Mouse (Mus musculus): ENCODE data around the gene Pde11a. TPM values are rescaled to one million over a fixed set of nuclear protein-coding genes. Genes with fewer than 3 reads are reported as not detected.
A peak's percentile ranks its signal among the peaks of the same experiment; 100 is the strongest.

The Pde11a gene
- total RNA-seq, 2 experiments from 2014 or later, result 0.22 to 0.31 TPM

- intact Hi-C loops (cut with DNase I), result no loop called here
- no peak for DNase-seq (ENCODE audit: low spot score)
Observed at GRCm38 (mm10) chr2:76326161-76326560, 12.4 kb downstream of the Pde11a start.

GRCm38 (mm10) chr2:76324463-76324862 is 14.1 kb downstream of the Pde11a start:
- intact Hi-C loops (cut with DNase I), result no loop called here
- DNase-seq (ENCODE audit: low spot score), result no peak

- intact Hi-C loops (cut with DNase I), result no loop called here
- no peak for DNase-seq (ENCODE audit: low spot score)
Observed at GRCm38 (mm10) chr2:76323185-76323875, 15.2 kb downstream of the Pde11a start.

- intact Hi-C loops (cut with DNase I), result no loop called here
- no peak for DNase-seq (ENCODE audit: low spot score)
Observed at GRCm38 (mm10) chr2:76320336-76320735, 18.2 kb downstream of the Pde11a start.

GRCm38 (mm10) chr2:76319231-76319630 is 19.3 kb downstream of the Pde11a start:
- intact Hi-C loops (cut with DNase I), result no loop called here
- no peak for DNase-seq (ENCODE audit: low spot score)

- intact Hi-C loops (cut with DNase I), result no loop called here
- DNase-seq (ENCODE audit: low spot score), result no peak
Observed at GRCm38 (mm10) chr2:76287671-76288070, 50.9 kb downstream of the Pde11a start.

GRCm38 (mm10) chr2:76286288-76286740 is 52.3 kb downstream of the Pde11a start:
- intact Hi-C loops (cut with DNase I), result no loop called here
- no peak for DNase-seq (ENCODE audit: low spot score)

- DNase-seq (ENCODE audit: low spot score), result no peak
- intact Hi-C loops (cut with DNase I), result no loop called here
Observed at GRCm38 (mm10) chr2:76285150-76285549, 53.4 kb downstream of the Pde11a start.

- DNase-seq (ENCODE audit: low spot score), result peak; percentile 10
- intact Hi-C loops (cut with DNase I), result no loop called here
Observed at GRCm38 (mm10) chr2:76283378-76284132, 55.0 kb downstream of the Pde11a start.

- DNase-seq (ENCODE audit: low spot score), result no peak
- intact Hi-C loops (cut with DNase I), result no loop called here
Observed at GRCm38 (mm10) chr2:76269494-76269893, 69.1 kb downstream of the Pde11a start.

GRCm38 (mm10) chr2:76267335-76267734 is 71.2 kb downstream of the Pde11a start:
- intact Hi-C loops (cut with DNase I), result no loop called here
- no peak for DNase-seq (ENCODE audit: low spot score)

- DNase-seq (ENCODE audit: low spot score), result no peak
- intact Hi-C loops (cut with DNase I), result no loop called here
Observed at GRCm38 (mm10) chr2:76266622-76267021, 72.0 kb downstream of the Pde11a start.

GRCm38 (mm10) chr2:76264258-76264657 is 74.3 kb downstream of the Pde11a start:
- intact Hi-C loops (cut with DNase I), result no loop called here
- no peak for DNase-seq (ENCODE audit: low spot score)

- DNase-seq (ENCODE audit: low spot score), result no peak
- intact Hi-C loops (cut with DNase I), result no loop called here
Observed at GRCm38 (mm10) chr2:76262661-76263060, 75.9 kb downstream of the Pde11a start.

GRCm38 (mm10) chr2:76254833-76255232 is 83.7 kb downstream of the Pde11a start:
- intact Hi-C loops (cut with DNase I), result loop anchor here (2.0 to 10.0 kb wide), 2 partner anchors 80 to 108 kb away; partner anchors contain the start of gene Pde11a
- no peak for DNase-seq (ENCODE audit: low spot score)

- intact Hi-C loops (cut with DNase I), result loop anchor here (10.0 kb wide), 1 partner anchor 83 kb away; the partner anchor contains the start of gene Pde11a
- DNase-seq (ENCODE audit: low spot score), result no peak
Observed at GRCm38 (mm10) chr2:76251379-76251778, 87.2 kb downstream of the Pde11a start.

- intact Hi-C loops (cut with DNase I), result no loop called here
- no peak for DNase-seq (ENCODE audit: low spot score)
Observed at GRCm38 (mm10) chr2:76248242-76248641, 90.3 kb downstream of the Pde11a start.

- intact Hi-C loops (cut with DNase I), result no loop called here
- DNase-seq (ENCODE audit: low spot score), result no peak
Observed at GRCm38 (mm10) chr2:76239175-76239574, 99.4 kb downstream of the Pde11a start.

- intact Hi-C loops (cut with DNase I), result no loop called here
Observed at GRCm38 (mm10) chr2:76238496-76238895, 100.1 kb downstream of the Pde11a start.

GRCm38 (mm10) chr2:76237638-76238420 is 100.7 kb downstream of the Pde11a start:
- intact Hi-C loops (cut with DNase I), result no loop called here
- DNase-seq (ENCODE audit: low spot score), result no peak

More at GRCm38 (mm10) chr2:76238496-76238895, 100.1 kb downstream of the Pde11a start:
- DNase-seq (ENCODE audit: low spot score), result no peak
